Mouse (Mus musculus) stomach, postnatal 0 days (tissue): ENCODE data around the gene Zdhhc22.

ENCODE experiments used
- CTCF ChIP-seq: IDR thresholded peaks from 2 replicates; pipeline ENCODE4 v1.5.1; 2016; ENCODE audit warnings: antibody characterized with exemption, low read depth, mild to moderate bottlenecking, moderate library complexity
- EP300 ChIP-seq: optimal IDR thresholded peaks from 2 replicates; pipeline ENCODE3; 2016; ENCODE audit warnings: antibody characterized with exemption

DNA sequence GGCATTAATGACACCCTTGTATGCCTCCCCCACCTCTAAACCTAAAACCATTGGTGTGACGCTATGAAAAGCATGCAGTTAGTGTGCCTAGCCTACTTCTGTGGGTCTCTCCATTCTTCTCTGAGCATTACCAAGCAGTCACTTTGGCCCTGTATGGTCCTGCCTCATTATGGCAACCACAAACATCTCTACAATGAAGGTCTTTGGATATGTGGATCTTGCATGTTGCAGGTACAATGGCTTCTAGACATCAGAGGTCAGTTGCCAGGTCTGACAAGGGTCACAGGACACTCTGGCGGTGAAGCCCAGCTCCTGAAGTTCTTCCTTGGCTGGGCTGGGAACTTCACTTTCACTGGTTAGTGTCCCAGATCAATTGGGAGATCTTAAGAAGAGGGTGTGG is 31.8 kb upstream of the Zdhhc22 start:
- TF ChIP-seq EP300 (no peak), CTCF (no peak)
